Mouse (Mus musculus): Measurements from ENCODE around the gene Hist1h4f. TPM values are rescaled to one million over a fixed set of nuclear protein-coding genes. Genes with fewer than 3 reads are reported as not detected.
"Not testable (repeated sequence)": the region's sequence is repeated elsewhere in the genome, so short reads cannot be mapped to it uniquely, and the experiment has no call there.

Hist1h4f gene
- polyA plus RNA-seq, 2 experiments = 2.8 to 21.4 TPM

- Histone ChIP-seq H3K4me2 (replicated peaks; ENCODE audit: low read depth, low read length, severe bottlenecking) (peak within 1 kb of the TSS; percentile 70), H3K4me3 (replicated peaks; ENCODE audit: low read length) (peak within 1 kb of the TSS; percentile 49), H3K36me3 (ENCODE audit: control insufficient read depth, insufficient read depth, low read length) (no peaks in the 10 kb centered on the region), H3K9ac (ENCODE audit: low read depth, low read length, severe bottlenecking) (peak within 1 kb of the TSS; percentile 66), H3K4me1 (ENCODE audit: control insufficient read depth, insufficient read depth, low read length) (peaks cover 25% of the 10 kb centered on the region), H3K9me3 (ENCODE audit: control insufficient read depth, low read length) (no peaks in the 10 kb centered on the region), H3K27ac (replicated peaks; ENCODE audit: low read depth, low read length) (peak within 1 kb of the TSS; percentile 71), H3K27me3 (ENCODE audit: control insufficient read depth, insufficient read depth, low read length) (no peaks in the 10 kb centered on the region)
- peak; percentile 99 for DNase-seq (ENCODE audit: low spot score)
- WGBS = under 1% methylated on average over 42 of the region's 43 CpGs
- ATAC-seq (ENCODE audit: low FRiP score, low read depth) = peak; percentile 89
- TF ChIP-seq POLR2A (IDR thresholded peaks at IDR 0.05; ENCODE audit: borderline replicate concordance, extremely low read depth, insufficient read depth, insufficient read length) = peak; percentile 99; the same call in 1 of the 2 replicates
Observed at GRCm38 (mm10) chr13:23581408-23582218, 30.2 kb upstream of the Hist1h4f start, which contains the start of gene Hist1h4d. Gene Hist1h4d (plus strand): TSS chr13:23581598.

GRCm38 (mm10) chr13:23577835-23578234, 26.4 kb upstream of the Hist1h4f start:
- H3K4me3 ChIP-seq (replicated peaks; ENCODE audit: low read length) = no peak overlapping the region; the same call in 1 of the 2 replicates
- H3K9ac ChIP-seq (ENCODE audit: low read depth, low read length, severe bottlenecking) = no peak overlapping the region
- H3K27me3 ChIP-seq (ENCODE audit: control insufficient read depth, insufficient read depth, low read length) = no peaks in the 10 kb centered on the region
- TF ChIP-seq POLR2A (IDR thresholded peaks at IDR 0.05; ENCODE audit: borderline replicate concordance, extremely low read depth, insufficient read depth, insufficient read length) = no peak
- H3K4me1 ChIP-seq (ENCODE audit: control insufficient read depth, insufficient read depth, low read length) = peaks cover 22% of the 10 kb centered on the region
- ATAC-seq (ENCODE audit: low FRiP score, low read depth) = no peak
- H3K27ac ChIP-seq (replicated peaks; ENCODE audit: low read depth, low read length) = no peak overlapping the region
- no peaks in the 10 kb centered on the region for H3K9me3 ChIP-seq (ENCODE audit: control insufficient read depth, low read length)
- H3K36me3 ChIP-seq (ENCODE audit: control insufficient read depth, insufficient read depth, low read length) = no peaks in the 10 kb centered on the region
- 87% methylated on average over 1 of the region's 1 CpGs for WGBS
- no peak overlapping the region for H3K4me2 ChIP-seq (replicated peaks; ENCODE audit: low read depth, low read length, severe bottlenecking)
- no peak for DNase-seq (ENCODE audit: low spot score)

- Histone ChIP-seq H3K36me3 (ENCODE audit: control insufficient read depth, insufficient read depth, low read length) (no peaks in the 10 kb centered on the region), H3K9me3 (ENCODE audit: control insufficient read depth, low read length) (no peaks in the 10 kb centered on the region), H3K27ac (replicated peaks; ENCODE audit: low read depth, low read length) (peak overlapping the region; percentile 87), H3K9ac (ENCODE audit: low read depth, low read length, severe bottlenecking) (peak overlapping the region; percentile 74), H3K4me2 (replicated peaks; ENCODE audit: low read depth, low read length, severe bottlenecking) (peak overlapping the region; percentile 63), H3K27me3 (ENCODE audit: control insufficient read depth, insufficient read depth, low read length) (no peaks in the 10 kb centered on the region), H3K4me3 (replicated peaks; ENCODE audit: low read length) (peak overlapping the region; percentile 40), H3K4me1 (ENCODE audit: control insufficient read depth, insufficient read depth, low read length) (peaks cover 25% of the 10 kb centered on the region)
- WGBS = 41% methylated on average over 6 of the region's 6 CpGs
- TF ChIP-seq POLR2A (IDR thresholded peaks at IDR 0.05; ENCODE audit: borderline replicate concordance, extremely low read depth, insufficient read depth, insufficient read length) = no peak
- ATAC-seq (ENCODE audit: low FRiP score, low read depth) (no peak), DNase-seq (ENCODE audit: low spot score) (no peak)
Observed at GRCm38 (mm10) chr13:23576906-23577639, 25.6 kb upstream of the Hist1h4f start.

- peaks cover 23% of the 10 kb centered on the region for H3K4me1 ChIP-seq (ENCODE audit: control insufficient read depth, insufficient read depth, low read length)
- H3K4me2 ChIP-seq (replicated peaks; ENCODE audit: low read depth, low read length, severe bottlenecking) = peak overlapping the region; percentile 63
- TF ChIP-seq POLR2A (IDR thresholded peaks at IDR 0.05; ENCODE audit: borderline replicate concordance, extremely low read depth, insufficient read depth, insufficient read length) = peak; percentile 60; the same call in 1 of the 2 replicates
- 3% methylated on average over 7 of the region's 7 CpGs for WGBS
- DNase-seq (ENCODE audit: low spot score) = no peak
- H3K27ac ChIP-seq (replicated peaks; ENCODE audit: low read depth, low read length) = peak overlapping the region; percentile 87
- peak overlapping the region; percentile 40 for H3K4me3 ChIP-seq (replicated peaks; ENCODE audit: low read length)
- H3K9ac ChIP-seq (ENCODE audit: low read depth, low read length, severe bottlenecking) = peak overlapping the region; percentile 74
- H3K36me3 ChIP-seq (ENCODE audit: control insufficient read depth, insufficient read depth, low read length) = no peaks in the 10 kb centered on the region
- H3K9me3 ChIP-seq (ENCODE audit: control insufficient read depth, low read length) = no peaks in the 10 kb centered on the region
- no peak for ATAC-seq (ENCODE audit: low FRiP score, low read depth)
- H3K27me3 ChIP-seq (ENCODE audit: control insufficient read depth, insufficient read depth, low read length) = no peaks in the 10 kb centered on the region
Observed at GRCm38 (mm10) chr13:23576351-23576881, 25.0 kb upstream of the Hist1h4f start.

- H3K36me3 ChIP-seq (ENCODE audit: control insufficient read depth, insufficient read depth, low read length); DNase-seq (ENCODE audit: low spot score); H3K9me3 ChIP-seq (ENCODE audit: control insufficient read depth, low read length); H3K27me3 ChIP-seq (ENCODE audit: control insufficient read depth, insufficient read depth, low read length); ATAC-seq (ENCODE audit: low FRiP score, low read depth): not testable (repeated sequence)
- Histone ChIP-seq H3K4me1 (ENCODE audit: control insufficient read depth, insufficient read depth, low read length) (peaks cover 21% of the 10 kb centered on the region), H3K4me3 (replicated peaks; ENCODE audit: low read length) (peak overlapping the region; percentile 40), H3K27ac (replicated peaks; ENCODE audit: low read depth, low read length) (peak overlapping the region; percentile 87), H3K9ac (ENCODE audit: low read depth, low read length, severe bottlenecking) (peak overlapping the region; percentile 74), H3K4me2 (replicated peaks; ENCODE audit: low read depth, low read length, severe bottlenecking) (peak overlapping the region; percentile 63)
- 1% methylated on average over 8 of the region's 40 CpGs for WGBS
Observed at GRCm38 (mm10) chr13:23575864-23576313, 24.4 kb upstream of the Hist1h4f start.
